Mouse (Mus musculus): ENCODE data around the gene Itga5. TPM values are rescaled to one million over a fixed set of nuclear protein-coding genes. Genes with fewer than 3 reads are reported as not detected.
A peak's percentile ranks its signal among the peaks of the same experiment; 100 is the strongest.

The Itga5 gene
- total and polyA plus RNA-seq, 2 experiments, result 3.0 to 28.1 TPM

DNA sequence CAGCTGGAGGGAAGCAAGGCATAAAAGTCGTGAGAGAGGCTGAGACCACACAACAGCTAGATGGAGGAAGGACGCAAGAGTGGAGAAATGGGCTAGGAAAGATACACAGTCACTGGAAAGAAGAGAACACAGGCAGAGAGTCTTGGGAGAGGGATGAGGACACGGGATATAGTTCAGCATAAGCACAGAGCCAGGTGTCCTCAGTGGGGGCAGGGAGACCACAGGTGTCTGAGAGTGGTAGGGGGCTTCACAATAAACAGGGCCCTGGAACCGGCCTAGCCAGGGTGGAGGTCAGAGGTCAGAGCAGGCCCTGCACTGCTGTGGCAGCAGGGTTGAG, 27.8 kb downstream of the Itga5 start:
- 72% methylated on average over 4 of the region's 4 CpGs for WGBS
- no peak overlapping the region for H3K9ac ChIP-seq (ENCODE audit: low read depth, low read length)
- H3K79me2 ChIP-seq (ENCODE audit: control insufficient read depth, insufficient read depth, low read length), result no peaks in the 10 kb centered on the region
- DNase-seq (ENCODE audit: extremely low read depth, low read depth, low spot score), result no peak
- H3K36me3 ChIP-seq (ENCODE audit: control insufficient read depth, insufficient read depth, low read length), result no peaks in the 10 kb centered on the region
- H3K27me3 ChIP-seq (ENCODE audit: control insufficient read depth, insufficient read depth, low read length), result peaks cover 2% of the 10 kb centered on the region; the same call in 1 of the 2 replicates
- no peak overlapping the region for H3K4me3 ChIP-seq (ENCODE audit: insufficient read depth, low read depth, low read length)
- TF ChIP-seq CTCF (IDR thresholded peaks at IDR 0.05; ENCODE audit: low read depth, low read length) (no peak), POLR2A (IDR thresholded peaks at IDR 0.05; ENCODE audit: extremely low read depth, insufficient read depth, low read length) (no peak)
- no peak overlapping the region for H3K27ac ChIP-seq (replicated peaks; ENCODE audit: insufficient read depth, low read depth, low read length)
- peaks cover 6% of the 10 kb centered on the region; the same call in 1 of the 2 replicates for H3K4me1 ChIP-seq (ENCODE audit: control insufficient read depth, insufficient read depth, low read length)

DNA sequence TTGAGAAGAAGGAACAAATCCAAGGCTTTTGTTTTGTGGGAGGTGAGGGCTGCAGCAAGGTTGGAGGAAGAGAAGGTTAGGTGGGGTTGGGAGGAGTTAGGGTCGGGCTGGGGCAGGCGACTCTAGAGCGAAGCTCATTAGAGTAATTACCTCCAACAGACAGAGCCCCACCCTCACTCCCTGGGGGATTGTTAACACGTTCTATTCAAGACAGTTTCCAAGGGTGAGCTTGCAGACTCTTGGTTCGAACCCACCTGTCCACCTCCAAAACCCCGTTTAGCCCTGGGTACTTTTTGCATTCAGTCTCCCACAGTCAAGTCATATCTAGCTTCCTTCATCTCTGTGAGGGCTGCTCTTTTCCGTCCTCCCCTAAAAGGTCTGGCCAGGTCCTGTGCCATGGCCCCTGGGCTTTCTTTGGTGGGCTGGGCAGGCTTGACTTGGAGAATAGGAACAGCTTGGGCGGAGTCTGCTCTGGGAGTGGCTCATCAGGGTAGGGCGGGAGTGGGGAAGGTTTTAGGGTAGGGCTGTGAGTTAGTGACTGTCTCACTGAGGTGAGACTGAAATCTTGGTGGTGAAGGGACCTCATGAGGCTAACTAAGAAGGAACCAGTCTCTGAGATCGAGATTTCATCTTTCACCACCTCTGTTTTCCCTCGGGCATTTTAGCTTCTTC, 29.4 kb downstream of the Itga5 start:
- Histone ChIP-seq H3K4me1 (ENCODE audit: control insufficient read depth, insufficient read depth, low read length) (peaks cover 6% of the 10 kb centered on the region; the same call in 1 of the 2 replicates), H3K36me3 (ENCODE audit: control insufficient read depth, insufficient read depth, low read length) (no peaks in the 10 kb centered on the region), H3K9ac (ENCODE audit: low read depth, low read length) (no peak overlapping the region), H3K79me2 (ENCODE audit: control insufficient read depth, insufficient read depth, low read length) (no peaks in the 10 kb centered on the region), H3K27me3 (ENCODE audit: control insufficient read depth, insufficient read depth, low read length) (peaks cover 2% of the 10 kb centered on the region; the same call in 1 of the 2 replicates), H3K27ac (replicated peaks; ENCODE audit: insufficient read depth, low read depth, low read length) (no peak overlapping the region), H3K4me3 (ENCODE audit: insufficient read depth, low read depth, low read length) (no peak overlapping the region)
- 74% methylated on average over 11 of the region's 11 CpGs for WGBS
- TF ChIP-seq CTCF (IDR thresholded peaks at IDR 0.05; ENCODE audit: low read depth, low read length) (no peak), POLR2A (IDR thresholded peaks at IDR 0.05; ENCODE audit: extremely low read depth, insufficient read depth, low read length) (no peak)
- no peak for DNase-seq (ENCODE audit: extremely low read depth, low read depth, low spot score)

DNA sequence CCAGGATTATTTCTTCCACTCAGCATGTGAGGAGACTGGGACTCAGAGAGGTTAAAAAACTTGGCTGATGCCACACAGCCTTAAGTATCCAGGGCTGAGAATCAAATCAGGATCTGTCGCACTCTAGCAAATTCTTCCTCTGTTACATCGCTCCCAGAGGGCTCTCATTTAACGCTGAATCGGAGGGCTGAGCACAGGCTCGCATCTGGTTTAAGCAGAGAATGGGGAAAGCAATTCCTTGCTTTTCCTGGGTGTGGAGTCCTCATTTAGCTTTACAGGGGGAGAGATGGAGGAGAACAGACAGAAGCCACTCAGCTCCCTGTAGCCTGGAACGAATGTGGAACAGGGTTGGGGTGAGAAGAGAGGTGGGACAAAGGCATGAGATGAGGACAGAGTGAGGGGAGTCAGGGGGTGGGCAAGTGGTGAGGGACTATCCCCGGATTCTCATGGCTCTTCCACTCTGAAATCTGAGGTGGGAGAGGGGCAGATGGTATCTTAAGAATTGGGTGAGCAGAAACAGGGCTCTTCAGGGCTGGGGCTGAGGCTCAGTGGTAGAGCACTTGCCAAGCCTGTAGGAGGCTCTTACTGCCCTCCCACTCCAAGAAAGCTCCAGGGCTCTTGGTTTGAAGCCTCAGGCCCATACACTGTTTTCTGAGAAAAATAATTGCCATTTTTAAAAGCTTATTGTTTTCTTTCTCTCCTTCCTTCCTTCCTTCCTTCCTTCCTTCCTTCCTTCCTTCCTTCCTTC, 30.9 kb downstream of the Itga5 start:
- no peak for TF ChIP-seq POLR2A (IDR thresholded peaks at IDR 0.05; ENCODE audit: extremely low read depth, insufficient read depth, low read length)
- TF ChIP-seq CTCF (IDR thresholded peaks at IDR 0.05; ENCODE audit: low read depth, low read length), result no peak
- Histone ChIP-seq H3K4me1 (ENCODE audit: control insufficient read depth, insufficient read depth, low read length) (peaks cover 6% of the 10 kb centered on the region; the same call in 1 of the 2 replicates), H3K79me2 (ENCODE audit: control insufficient read depth, insufficient read depth, low read length) (no peaks in the 10 kb centered on the region), H3K36me3 (ENCODE audit: control insufficient read depth, insufficient read depth, low read length) (no peaks in the 10 kb centered on the region), H3K4me3 (ENCODE audit: insufficient read depth, low read depth, low read length) (no peak overlapping the region), H3K9ac (ENCODE audit: low read depth, low read length) (no peak overlapping the region), H3K27ac (replicated peaks; ENCODE audit: insufficient read depth, low read depth, low read length) (no peak overlapping the region), H3K27me3 (ENCODE audit: control insufficient read depth, insufficient read depth, low read length) (peaks cover 2% of the 10 kb centered on the region; the same call in 1 of the 2 replicates)
- no peak for DNase-seq (ENCODE audit: extremely low read depth, low read depth, low spot score)
- 79% methylated on average over 7 of the region's 7 CpGs for WGBS

DNA sequence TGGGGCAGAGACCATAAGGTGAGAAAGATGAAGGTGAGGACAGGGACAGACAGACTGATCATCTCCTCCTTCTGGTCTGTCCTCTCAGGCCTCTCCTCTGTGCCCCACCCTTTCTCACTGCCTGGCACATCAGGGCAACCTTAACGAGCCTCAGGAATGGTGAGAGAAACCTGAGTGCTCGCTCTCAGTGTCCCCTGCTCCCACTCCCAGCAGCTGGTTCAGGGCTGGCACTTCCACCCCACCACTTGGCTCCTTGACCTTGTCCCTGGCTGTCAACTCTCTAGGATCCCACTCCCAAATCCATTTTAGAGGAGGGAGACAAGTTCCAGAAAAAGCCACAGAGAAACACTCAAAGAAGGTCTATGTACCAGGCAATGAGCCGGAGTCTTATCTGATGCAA, 31.5 kb downstream of the Itga5 start:
- no peak overlapping the region for H3K9ac ChIP-seq (ENCODE audit: low read depth, low read length)
- DNase-seq (ENCODE audit: extremely low read depth, low read depth, low spot score), result no peak
- 0 out of 2 replicates have a peak, but pooled peaks cover 6% of the 10 kb centered on the region for H3K4me1 ChIP-seq (ENCODE audit: control insufficient read depth, insufficient read depth, low read length)
- 85% methylated on average over 3 of the region's 3 CpGs for WGBS
- no peaks in the 10 kb centered on the region for H3K36me3 ChIP-seq (ENCODE audit: control insufficient read depth, insufficient read depth, low read length)
- no peak for TF ChIP-seq POLR2A (IDR thresholded peaks at IDR 0.05; ENCODE audit: extremely low read depth, insufficient read depth, low read length)
- TF ChIP-seq CTCF (IDR thresholded peaks at IDR 0.05; ENCODE audit: low read depth, low read length), result no peak
- peaks cover 2% of the 10 kb centered on the region; the same call in 1 of the 2 replicates for H3K27me3 ChIP-seq (ENCODE audit: control insufficient read depth, insufficient read depth, low read length)
- H3K4me3 ChIP-seq (ENCODE audit: insufficient read depth, low read depth, low read length), result no peak overlapping the region
- no peaks in the 10 kb centered on the region for H3K79me2 ChIP-seq (ENCODE audit: control insufficient read depth, insufficient read depth, low read length)
- no peak overlapping the region for H3K27ac ChIP-seq (replicated peaks; ENCODE audit: insufficient read depth, low read depth, low read length)

DNA sequence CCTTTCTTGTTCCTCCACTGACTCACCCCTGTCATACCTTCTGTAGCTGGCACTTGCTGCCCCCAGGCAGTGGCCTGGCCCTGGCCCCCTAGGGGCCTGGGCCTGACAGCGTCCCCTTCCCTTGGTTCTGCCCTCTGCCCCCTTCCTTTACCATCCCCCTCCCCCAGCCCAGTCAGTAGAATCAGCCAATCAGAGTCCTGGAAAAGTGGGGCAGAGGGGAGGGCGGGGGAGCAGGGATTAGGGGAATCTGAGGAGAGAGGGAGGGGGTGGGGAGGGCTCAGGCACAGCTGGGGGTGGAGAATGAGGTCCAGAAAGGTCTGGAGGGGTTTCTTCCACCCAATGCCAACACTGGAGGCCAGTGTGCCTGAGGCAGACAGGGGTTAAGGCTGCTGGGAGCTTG, 32.4 kb downstream of the Itga5 start:
- DNase-seq (ENCODE audit: extremely low read depth, low read depth, low spot score), result no peak
- Histone ChIP-seq H3K27me3 (ENCODE audit: control insufficient read depth, insufficient read depth, low read length) (no peaks in the 10 kb centered on the region), H3K4me1 (ENCODE audit: control insufficient read depth, insufficient read depth, low read length) (0 out of 2 replicates have a peak, but pooled peaks cover 2% of the 10 kb centered on the region), H3K4me3 (ENCODE audit: insufficient read depth, low read depth, low read length) (no peak overlapping the region), H3K36me3 (ENCODE audit: control insufficient read depth, insufficient read depth, low read length) (no peaks in the 10 kb centered on the region), H3K79me2 (ENCODE audit: control insufficient read depth, insufficient read depth, low read length) (no peaks in the 10 kb centered on the region), H3K9ac (ENCODE audit: low read depth, low read length) (no peak overlapping the region), H3K27ac (replicated peaks; ENCODE audit: insufficient read depth, low read depth, low read length) (peak overlapping the region; percentile 23; the same call in 1 of the 2 replicates)
- WGBS, result 21% methylated on average over 2 of the region's 2 CpGs
- TF ChIP-seq POLR2A (IDR thresholded peaks at IDR 0.05; ENCODE audit: extremely low read depth, insufficient read depth, low read length) (no peak), CTCF (IDR thresholded peaks at IDR 0.05; ENCODE audit: low read depth, low read length) (no peak)
